Mouse (Mus musculus) MEL (cell line): Measurements from ENCODE around the gene Tmprss7.

Experiments used
- HCFC1 ChIP-seq: IDR thresholded peaks from 2 replicates; pipeline ENCODE4 v1.6.1; 2012; ENCODE audit warnings: low read depth, mild to moderate bottlenecking, inconsistent platforms, low read length, improper control_type of control experiment, moderate library complexity
- MAZ ChIP-seq: IDR thresholded peaks from 2 replicates; pipeline ENCODE4 v1.6.1; 2012; ENCODE audit warnings: low read depth, mild to moderate bottlenecking, inconsistent platforms, low read length, improper control_type of control experiment
- POLR2A ChIP-seq, 2 experiments: IDR thresholded peaks; 2 replicates each; pipeline ENCODE4 v1.6.1; 2011 to 2012; ENCODE audit warnings: low read length in 2 of 2, mild to moderate bottlenecking in 2 of 2, control low read depth in 1 of 2, improper control_type of control experiment in 1 of 2, low read depth in 1 of 2, moderate library complexity in 1 of 2; ENCODE audit not compliant: control insufficient read depth in 1 of 2, insufficient read depth in 1 of 2, poor library complexity in 1 of 2
- POLR2AphosphoS2 ChIP-seq: IDR thresholded peaks from 2 replicates; pipeline ENCODE4 v1.6.1; 2011; ENCODE audit warnings: low read length, improper control_type of control experiment
- RAD21 ChIP-seq: IDR thresholded peaks from 2 replicates; pipeline ENCODE4 v1.6.1; 2011; ENCODE audit warnings: mild to moderate bottlenecking, low read depth, low read length, improper control_type of control experiment
- SIN3A ChIP-seq: IDR thresholded peaks from 2 replicates; pipeline ENCODE4 v1.6.1; 2012; ENCODE audit warnings: low read length, improper control_type of control experiment, inconsistent platforms
- TAL1 ChIP-seq: IDR thresholded peaks from 2 replicates; pipeline ENCODE4 v1.6.1; 2012; ENCODE audit warnings: mild to moderate bottlenecking, inconsistent platforms, low read length, moderate library complexity, mixed read lengths
- ZNF384 ChIP-seq: IDR thresholded peaks from 2 replicates; pipeline ENCODE4 v1.6.1; 2012; ENCODE audit warnings: low read depth, mild to moderate bottlenecking, inconsistent platforms, low read length, improper control_type of control experiment

GRCm38 (mm10) chr16:45662381-45662780 lies 31.1 kb downstream of the Tmprss7 start:
- TF ChIP-seq ZNF384 (no peak), HCFC1 (no peak), POLR2A (IDR thresholded peaks at IDR 0.05; ENCODE audit: control insufficient read depth in 1 of 2, insufficient read depth in 1 of 2, low read depth in 1 of 2, low read length in 2 of 2, poor library complexity in 1 of 2) (no peak), SIN3A (no peak), MAZ (no peak), POLR2AphosphoS2 (no peak), RAD21 (no peak), TAL1 (no peak)
